Mouse (Mus musculus): Measurements from ENCODE around the gene Casp6. TPM values are rescaled to one million over a fixed set of nuclear protein-coding genes. Genes with fewer than 3 reads are reported as not detected.

The Casp6 gene
- total RNA-seq (2018; cell fraction: chromatin; rRNA removed): 10 to 100 TPM in 6 of 26 experiments, 1 to 10 TPM in 20; 2.1 to 15.8 (median 5.7) TPM
- total RNA-seq (2018; cell fraction: cytosol; rRNA removed): 10 to 100 TPM in 25 of 26 experiments, 1 to 10 TPM in 1; 9.9 to 24.9 (median 14.0) TPM
- total RNA-seq (2018; cell fraction: nucleus; rRNA removed): 10 to 100 TPM in 3 of 26 experiments, 1 to 10 TPM in 23; 1.7 to 14.7 (median 5.0) TPM
- 16.3 to 27.9 TPM (median 24.4 TPM) in 3 replicates for polyA plus RNA-seq (2018)

DNA sequence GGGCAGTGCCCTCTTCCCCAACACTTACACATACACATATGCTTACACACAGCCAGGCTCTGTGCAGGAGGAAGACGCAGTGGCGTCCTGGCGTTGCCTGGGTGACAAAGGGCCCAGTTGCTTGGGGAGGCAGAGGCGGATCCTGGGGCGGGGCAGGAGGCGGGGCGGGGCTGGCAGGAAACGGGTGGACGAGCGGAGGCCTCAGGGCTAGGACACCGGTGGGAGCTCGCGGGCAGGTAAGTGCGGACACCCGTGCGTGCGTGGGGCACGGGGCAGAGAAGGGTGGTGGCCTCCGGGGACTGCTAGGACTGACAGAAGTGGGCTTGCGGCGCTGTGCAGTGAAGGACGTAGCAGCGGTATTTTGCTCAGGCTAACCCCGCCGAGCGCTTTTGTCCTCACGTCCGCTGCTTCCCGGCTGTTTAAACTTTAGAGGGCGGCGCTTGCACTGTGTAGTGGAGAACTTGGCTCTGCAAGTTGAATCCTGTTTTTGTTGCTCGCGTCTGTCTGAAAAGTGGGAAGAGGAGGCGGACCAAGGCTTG is at the start of gene Casp6:
Gene Casp6 (plus strand): TSS at position 155 of the 539 bp plus-strand sequence.
- WGBS (ENCODE audit: missing documents): 1% methylated on average over 31 of the region's 34 CpGs
- Histone ChIP-seq H3K4me3 (ENCODE audit: inconsistent target) (peak within 1 kb of the TSS; percentile 61), H3K79me2 (ENCODE audit: inconsistent target) (no peaks in the 10 kb centered on the region), H3K27ac (peak within 1 kb of the TSS; percentile 29), H3K36me3 (ENCODE audit: inconsistent target) (no peaks in the 10 kb centered on the region)

DNA sequence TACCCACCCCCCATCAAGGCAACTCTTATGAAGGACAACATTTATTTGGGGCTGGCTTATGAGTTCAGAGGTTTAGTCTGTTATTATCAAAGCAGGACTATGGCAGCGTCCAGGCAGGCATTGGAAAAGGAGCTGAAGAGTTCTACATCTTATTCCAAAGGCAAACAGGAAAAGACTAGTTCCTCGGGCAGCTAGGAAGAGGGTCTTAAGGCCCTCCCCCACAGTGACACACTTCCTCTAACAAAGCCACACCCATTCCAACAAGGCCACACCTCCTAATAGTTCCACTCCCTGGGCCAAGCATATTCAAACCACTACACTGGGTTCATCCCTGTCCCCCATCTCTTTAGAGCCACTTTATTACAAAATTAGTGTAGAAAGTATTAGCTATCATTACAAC is 38.6 kb upstream of the Casp6 start:
- H3K36me3 ChIP-seq (ENCODE audit: inconsistent target): no peaks in the 10 kb centered on the region
- no peaks in the 10 kb centered on the region for H3K79me2 ChIP-seq (ENCODE audit: inconsistent target)
- WGBS (ENCODE audit: missing documents): 58% methylated on average over 2 of the region's 2 CpGs
- no peak overlapping the region for H3K27ac ChIP-seq
- H3K4me3 ChIP-seq (ENCODE audit: inconsistent target): no peak overlapping the region

DNA sequence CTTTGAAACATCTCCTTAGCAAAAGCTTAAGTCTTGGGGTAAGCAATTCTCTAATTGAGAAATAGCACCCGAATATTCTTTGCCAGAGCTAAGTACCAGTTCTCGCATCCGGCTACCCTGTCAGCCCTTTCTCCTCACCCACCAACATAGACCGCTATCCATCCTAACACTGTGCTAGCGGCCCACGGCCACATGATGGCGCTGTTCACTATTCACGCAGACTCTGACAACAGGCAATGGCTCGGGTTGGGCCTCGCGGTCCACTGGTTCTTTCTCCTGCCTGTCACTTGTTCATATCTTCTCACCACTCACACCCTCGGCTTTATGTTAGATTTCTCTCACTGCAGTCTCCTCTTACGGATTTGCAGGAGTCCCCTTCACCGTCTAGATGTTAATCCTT is 37.5 kb upstream of the Casp6 start:
- H3K27ac ChIP-seq: no peak overlapping the region
- H3K4me3 ChIP-seq (ENCODE audit: inconsistent target): no peak overlapping the region
- H3K36me3 ChIP-seq (ENCODE audit: inconsistent target): no peaks in the 10 kb centered on the region
- WGBS (ENCODE audit: missing documents): 63% methylated on average over 14 of the region's 14 CpGs
- no peaks in the 10 kb centered on the region for H3K79me2 ChIP-seq (ENCODE audit: inconsistent target)

DNA sequence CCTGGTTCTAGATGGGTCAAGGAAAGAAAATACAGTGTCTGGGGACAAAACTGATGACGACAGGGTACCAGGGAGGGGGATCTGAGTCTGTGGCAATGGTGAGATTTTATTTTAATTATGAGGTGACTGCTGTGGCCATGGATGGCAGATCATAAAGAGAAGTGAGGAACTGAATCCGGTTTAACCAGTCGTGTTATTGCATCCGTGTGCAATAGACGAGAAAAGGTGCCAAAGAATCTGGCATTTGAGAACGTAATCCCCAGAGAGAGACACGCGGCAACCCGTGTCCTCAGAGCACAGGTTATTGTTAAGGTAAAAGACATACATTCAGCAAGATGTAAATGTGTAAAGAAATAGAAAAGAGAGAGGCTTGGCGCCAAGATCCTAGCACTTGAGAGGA is 23.9 kb upstream of the Casp6 start:
- WGBS (ENCODE audit: missing documents): 81% methylated on average over 9 of the region's 10 CpGs
- Histone ChIP-seq H3K36me3 (ENCODE audit: inconsistent target) (no peaks in the 10 kb centered on the region), H3K27ac (no peak overlapping the region), H3K79me2 (ENCODE audit: inconsistent target) (no peaks in the 10 kb centered on the region), H3K4me3 (ENCODE audit: inconsistent target) (no peak overlapping the region)

DNA sequence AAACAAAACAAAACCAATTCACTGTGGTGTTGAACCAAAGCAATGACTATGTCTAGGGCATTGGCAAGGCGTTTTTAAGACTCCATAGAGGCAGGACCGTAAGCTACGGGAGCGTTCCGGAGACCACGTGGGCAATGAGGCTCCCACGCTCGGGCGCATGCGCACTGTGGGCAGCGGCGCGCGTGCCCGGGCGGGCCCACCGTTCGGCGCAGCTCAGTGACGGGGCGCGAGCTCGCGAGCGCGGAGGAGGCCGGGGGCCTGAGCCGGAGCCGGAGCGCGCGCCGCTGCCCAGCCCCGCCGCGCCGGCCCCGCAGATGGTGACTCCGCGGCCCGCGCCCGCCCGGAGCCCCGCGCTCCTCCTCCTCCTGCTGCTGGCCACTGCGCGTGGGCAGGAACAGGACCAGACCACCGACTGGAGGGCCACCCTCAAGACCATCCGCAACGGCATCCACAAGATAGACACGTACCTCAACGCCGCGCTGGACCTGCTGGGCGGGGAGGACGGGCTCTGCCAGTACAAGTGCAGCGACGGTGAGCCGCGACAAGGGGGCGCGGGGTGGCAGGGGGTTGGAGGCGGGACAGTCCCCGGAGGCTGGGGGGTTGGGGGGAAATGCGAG is 22.7 kb upstream of the Casp6 start, which contains the start of gene Pla2g12a:
Gene Pla2g12a (plus strand): TSS at position 202 of the 617 bp plus-strand sequence.
- Histone ChIP-seq H3K27ac (no peak within 1 kb of the TSS), H3K4me3 (ENCODE audit: inconsistent target) (peak within 1 kb of the TSS; percentile 28), H3K36me3 (ENCODE audit: inconsistent target) (no peaks in the 10 kb centered on the region), H3K79me2 (ENCODE audit: inconsistent target) (no peaks in the 10 kb centered on the region)
- WGBS (ENCODE audit: missing documents): 1% methylated on average over 61 of the region's 66 CpGs

DNA sequence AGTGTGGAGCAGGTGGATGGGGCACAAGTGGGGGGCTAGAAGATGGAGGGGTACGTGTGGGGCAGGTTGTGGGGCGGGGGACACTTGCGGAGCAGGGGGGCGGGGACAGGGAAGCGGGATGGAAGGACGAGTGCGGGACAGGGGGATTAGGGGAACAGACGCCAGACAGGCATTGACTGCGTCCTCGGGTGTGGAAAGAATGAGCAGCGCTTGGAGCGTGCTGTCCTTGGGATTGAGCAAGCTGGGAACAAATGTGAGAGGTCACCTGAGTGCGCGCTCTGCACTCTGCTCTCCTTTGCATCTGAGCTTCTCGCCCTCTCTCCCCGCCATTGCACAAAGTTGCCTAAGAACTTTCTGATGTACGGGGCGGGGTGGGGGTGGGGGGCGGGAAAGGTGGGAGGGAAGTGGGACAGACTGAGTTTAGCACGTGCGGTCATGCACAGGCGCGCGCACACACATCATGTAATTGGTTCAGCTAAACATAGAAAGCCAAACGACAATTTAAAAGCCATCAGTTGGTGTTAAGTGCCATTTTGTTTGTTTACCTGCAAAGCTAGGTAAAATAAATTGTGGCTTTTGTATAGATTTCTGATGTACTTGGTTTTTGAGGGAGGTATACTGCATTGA is 22.0 kb upstream of the Casp6 start:
- H3K36me3 ChIP-seq (ENCODE audit: inconsistent target): no peaks in the 10 kb centered on the region
- H3K4me3 ChIP-seq (ENCODE audit: inconsistent target): peak overlapping the region; percentile 28
- H3K27ac ChIP-seq: no peak overlapping the region
- no peaks in the 10 kb centered on the region for H3K79me2 ChIP-seq (ENCODE audit: inconsistent target)
- 5% methylated on average over 25 of the region's 25 CpGs for WGBS (ENCODE audit: missing documents)

DNA sequence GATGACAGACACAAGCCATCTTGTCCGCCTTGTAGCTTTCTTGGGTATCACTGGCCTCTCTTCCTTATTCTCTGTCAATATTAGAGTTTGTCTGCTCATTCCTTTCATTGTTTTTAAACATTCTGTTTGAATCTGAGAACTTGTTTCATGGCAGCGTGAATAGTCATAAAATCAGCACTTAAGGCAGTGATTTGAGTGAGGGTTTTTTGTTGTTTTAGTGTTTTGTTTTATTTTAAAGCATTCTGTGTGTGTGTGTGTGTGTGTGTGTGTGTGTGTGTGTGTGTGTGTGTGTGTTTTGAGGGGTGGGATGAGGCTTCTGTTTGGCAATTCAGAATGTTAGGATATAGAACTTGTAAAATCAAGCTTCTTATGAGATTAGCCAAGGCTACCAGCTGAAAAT is 21.3 kb upstream of the Casp6 start:
- no peaks in the 10 kb centered on the region for H3K36me3 ChIP-seq (ENCODE audit: inconsistent target)
- H3K27ac ChIP-seq: no peak overlapping the region
- WGBS (ENCODE audit: missing documents): 93% methylated on average over 2 of the region's 2 CpGs
- H3K4me3 ChIP-seq (ENCODE audit: inconsistent target): no peak overlapping the region
- H3K79me2 ChIP-seq (ENCODE audit: inconsistent target): no peaks in the 10 kb centered on the region

DNA sequence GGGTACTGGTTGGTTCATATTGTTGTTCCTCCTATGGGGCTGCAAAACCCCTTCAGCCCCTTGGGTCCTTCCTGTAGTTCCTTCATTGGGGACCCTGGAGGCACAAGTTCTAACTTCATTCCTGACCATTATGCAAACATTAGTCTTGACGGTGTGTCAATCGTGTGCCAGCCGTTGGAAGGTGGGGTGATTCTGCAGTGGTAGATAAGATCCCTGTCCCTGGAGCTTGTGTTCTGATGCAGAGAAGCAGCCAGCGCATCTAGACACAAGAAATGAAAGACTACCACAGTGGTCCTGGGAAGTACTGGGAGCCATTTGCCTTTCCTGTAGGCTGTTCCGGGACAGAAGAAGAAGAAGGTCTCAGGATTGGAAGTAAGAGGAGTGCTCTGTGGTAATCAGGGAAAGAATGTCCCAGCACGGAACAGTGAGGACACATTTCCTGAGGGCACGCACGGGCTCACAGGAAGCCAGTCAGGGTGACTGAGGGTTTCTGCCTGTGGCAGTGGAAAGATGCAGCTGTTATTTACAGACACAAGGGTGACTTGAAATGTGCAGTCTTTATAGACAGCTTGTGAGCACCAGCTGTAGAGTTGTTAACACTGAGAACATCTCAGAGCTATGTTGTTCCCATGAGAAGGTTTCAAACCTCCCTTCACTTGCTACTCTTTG is 20.2 kb upstream of the Casp6 start:
- Histone ChIP-seq H3K27ac (no peak overlapping the region), H3K79me2 (ENCODE audit: inconsistent target) (no peaks in the 10 kb centered on the region), H3K4me3 (ENCODE audit: inconsistent target) (no peak overlapping the region), H3K36me3 (ENCODE audit: inconsistent target) (no peaks in the 10 kb centered on the region)
- WGBS (ENCODE audit: missing documents): 80% methylated on average over 8 of the region's 8 CpGs

DNA sequence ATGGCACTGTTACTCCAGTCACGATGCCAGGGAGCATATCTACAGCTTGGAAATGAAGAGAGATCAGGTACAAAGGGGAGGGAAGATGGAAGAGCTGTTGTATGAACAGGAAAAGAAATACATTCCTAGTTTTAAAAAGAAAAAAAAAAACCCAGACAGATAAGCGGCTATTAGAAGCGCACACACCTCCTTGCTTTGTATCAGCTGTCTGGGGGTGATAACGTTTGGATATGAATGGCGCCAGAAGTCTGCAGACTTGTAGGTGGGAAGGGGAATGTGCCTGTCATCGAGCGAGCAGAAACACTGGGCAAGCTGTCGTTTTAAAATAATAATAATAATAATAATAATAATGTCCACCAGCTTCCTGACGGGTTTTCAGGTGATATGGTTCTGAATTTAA is 15.6 kb upstream of the Casp6 start:
- Histone ChIP-seq H3K27ac (no peak overlapping the region), H3K4me3 (ENCODE audit: inconsistent target) (no peak overlapping the region), H3K36me3 (ENCODE audit: inconsistent target) (no peaks in the 10 kb centered on the region), H3K79me2 (ENCODE audit: inconsistent target) (no peaks in the 10 kb centered on the region)
- 97% methylated on average over 8 of the region's 9 CpGs for WGBS (ENCODE audit: missing documents)

DNA sequence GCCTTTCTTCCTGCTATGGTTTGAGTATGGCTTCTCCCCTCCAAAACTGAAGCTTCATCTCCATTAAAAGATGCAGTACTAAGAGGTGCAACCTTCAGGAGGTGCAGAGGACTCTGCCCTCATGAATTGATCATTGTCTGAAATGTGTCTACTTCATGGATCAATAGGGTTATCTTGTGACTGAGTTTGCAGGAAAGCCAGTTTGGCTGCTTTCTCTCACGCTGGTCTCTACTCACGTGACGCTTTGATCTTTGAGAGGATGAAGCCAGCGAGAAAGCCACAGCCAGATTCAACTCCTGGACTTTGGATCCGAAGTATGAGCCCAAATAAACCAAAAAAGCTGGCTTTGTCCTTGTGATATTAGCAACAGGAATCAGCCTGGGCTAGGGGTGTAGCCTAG is 14.8 kb upstream of the Casp6 start:
- 96% methylated on average over 5 of the region's 5 CpGs for WGBS (ENCODE audit: missing documents)
- Histone ChIP-seq H3K79me2 (ENCODE audit: inconsistent target) (no peaks in the 10 kb centered on the region), H3K27ac (no peak overlapping the region), H3K4me3 (ENCODE audit: inconsistent target) (no peak overlapping the region), H3K36me3 (ENCODE audit: inconsistent target) (no peaks in the 10 kb centered on the region)

DNA sequence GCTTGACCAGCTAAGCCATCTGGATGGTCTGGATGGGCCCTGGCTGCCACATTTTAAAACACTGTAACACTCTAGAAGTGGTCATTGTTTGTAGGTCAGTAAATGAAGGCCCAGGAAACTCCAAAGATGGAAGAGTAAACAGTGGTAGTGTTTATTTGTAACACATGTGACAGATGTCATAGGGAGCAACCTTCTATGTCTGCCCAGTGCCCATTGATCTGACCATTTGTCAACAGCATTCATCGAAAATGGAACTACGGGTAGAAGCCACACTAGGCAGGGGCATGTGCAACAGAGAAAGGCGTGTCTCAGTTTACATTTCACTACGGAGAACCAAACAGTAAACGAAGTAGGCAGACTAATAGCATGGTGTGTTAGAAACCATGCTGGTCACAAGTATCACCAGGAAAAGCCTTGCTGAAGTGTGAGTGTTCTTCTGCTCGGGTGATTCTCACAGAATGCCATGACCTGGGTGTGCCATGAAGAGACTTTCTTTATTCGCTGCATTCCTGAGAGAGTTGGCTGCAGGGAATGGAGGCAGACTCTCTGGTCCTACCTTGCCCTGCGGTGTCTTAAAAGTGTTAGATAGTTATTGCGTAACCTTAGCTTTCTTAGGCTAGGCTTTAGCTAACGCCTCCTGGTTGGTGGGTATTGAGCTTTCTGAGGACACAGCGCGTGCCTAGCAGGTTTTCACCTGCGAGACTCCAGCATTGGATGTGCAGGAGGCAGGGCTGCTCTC is 13.3 kb upstream of the Casp6 start:
- no peaks in the 10 kb centered on the region for H3K36me3 ChIP-seq (ENCODE audit: inconsistent target)
- H3K4me3 ChIP-seq (ENCODE audit: inconsistent target): no peak overlapping the region
- H3K27ac ChIP-seq: no peak overlapping the region
- WGBS (ENCODE audit: missing documents): 84% methylated on average over 11 of the region's 13 CpGs
- no peaks in the 10 kb centered on the region for H3K79me2 ChIP-seq (ENCODE audit: inconsistent target)

DNA sequence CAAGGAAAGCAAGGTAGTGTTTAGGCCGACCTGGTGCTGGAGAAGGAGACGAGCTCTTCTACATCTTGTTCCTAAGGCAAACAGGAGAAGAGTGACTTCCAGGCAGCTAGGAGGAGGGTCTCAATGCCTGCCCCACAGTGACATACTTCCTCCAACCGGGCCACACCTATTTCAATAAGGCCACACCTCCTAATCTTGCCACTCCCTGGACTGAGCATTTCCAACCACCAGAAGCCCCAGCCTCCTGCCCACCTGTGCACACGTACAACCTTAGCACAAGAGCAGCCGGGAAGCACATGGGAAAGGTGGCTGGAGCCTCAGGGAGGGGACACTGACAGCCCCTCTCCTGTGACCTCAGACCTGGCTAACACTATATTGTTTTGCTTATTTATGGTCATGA is 9.2 kb upstream of the Casp6 start:
- H3K36me3 ChIP-seq (ENCODE audit: inconsistent target): no peaks in the 10 kb centered on the region
- H3K79me2 ChIP-seq (ENCODE audit: inconsistent target): no peaks in the 10 kb centered on the region
- 84% methylated on average over 5 of the region's 5 CpGs for WGBS (ENCODE audit: missing documents)
- no peak overlapping the region for H3K27ac ChIP-seq
- H3K4me3 ChIP-seq (ENCODE audit: inconsistent target): no peak overlapping the region

DNA sequence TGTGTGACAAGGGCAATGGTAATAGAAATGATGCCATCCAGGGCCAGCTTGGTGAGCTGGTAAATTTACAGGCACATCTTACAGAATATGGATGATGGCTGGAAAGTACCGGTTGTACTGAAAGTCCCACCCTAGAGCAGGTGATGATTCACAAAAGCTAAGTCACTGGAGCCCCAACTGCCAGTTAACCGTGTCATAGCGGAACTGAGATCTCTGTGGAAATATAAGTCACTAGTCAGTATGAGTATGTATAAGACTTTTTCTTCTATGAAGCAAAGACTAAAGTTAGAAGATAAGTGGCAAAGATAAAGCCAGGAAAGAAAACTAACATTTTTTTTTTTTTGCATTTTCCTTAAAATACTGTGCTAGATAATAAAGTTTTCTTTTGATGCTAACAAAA is 8.1 kb upstream of the Casp6 start:
- no peak overlapping the region for H3K4me3 ChIP-seq (ENCODE audit: inconsistent target)
- WGBS (ENCODE audit: missing documents): 100% methylated on average over 3 of the region's 3 CpGs
- H3K79me2 ChIP-seq (ENCODE audit: inconsistent target): no peaks in the 10 kb centered on the region
- no peak overlapping the region for H3K27ac ChIP-seq
- H3K36me3 ChIP-seq (ENCODE audit: inconsistent target): no peaks in the 10 kb centered on the region

DNA sequence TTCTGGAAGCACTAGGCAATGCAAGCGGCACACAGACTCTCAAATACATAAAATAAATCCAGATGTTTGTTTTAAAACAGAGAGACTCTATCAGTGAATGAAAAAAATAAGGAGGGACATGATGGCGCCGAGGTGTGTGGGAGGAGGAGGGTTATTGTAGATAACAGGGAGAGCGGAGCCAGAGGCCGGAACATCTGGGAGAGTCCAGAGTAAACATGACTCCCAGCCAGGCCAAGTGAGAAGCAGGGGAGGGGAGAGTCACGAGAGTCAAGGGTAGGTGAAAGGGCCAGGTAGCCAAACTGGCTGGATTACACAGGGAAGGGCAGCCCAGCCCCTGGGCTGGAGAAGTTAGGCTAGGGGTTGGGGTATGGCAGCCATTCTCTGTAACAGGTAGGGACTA is 4.6 kb upstream of the Casp6 start:
- Histone ChIP-seq H3K36me3 (ENCODE audit: inconsistent target) (no peaks in the 10 kb centered on the region), H3K27ac (no peak overlapping the region), H3K79me2 (ENCODE audit: inconsistent target) (no peaks in the 10 kb centered on the region), H3K4me3 (ENCODE audit: inconsistent target) (no peak overlapping the region)
- 97% methylated on average over 6 of the region's 6 CpGs for WGBS (ENCODE audit: missing documents)
